Mouse (Mus musculus): ENCODE measurements around the gene Rpl9.

Gene Rpl9

GRCm38 (mm10) chr5:65371551-65371950 is 19.7 kb downstream of the Rpl9 start:
- no peak for DNase-seq

GRCm38 (mm10) chr5:65367837-65368236 is 23.4 kb downstream of the Rpl9 start:
- DNase-seq = no peak

- DNase-seq = no peak
Measured at GRCm38 (mm10) chr5:65357771-65358170, 33.5 kb downstream of the Rpl9 start.

GRCm38 (mm10) chr5:65356851-65357250 is 34.4 kb downstream of the Rpl9 start:
- no peak for DNase-seq

GRCm38 (mm10) chr5:65354985-65355384 is 36.3 kb downstream of the Rpl9 start:
- DNase-seq = no peak

- DNase-seq = no peak
Measured at GRCm38 (mm10) chr5:65354097-65354496, 37.1 kb downstream of the Rpl9 start.

- no peak for DNase-seq
Measured at GRCm38 (mm10) chr5:65350508-65350907, 40.7 kb downstream of the Rpl9 start.

- no peak for DNase-seq
Measured at GRCm38 (mm10) chr5:65348168-65348567, 43.1 kb downstream of the Rpl9 start, which contains the start of gene Klb. Gene Klb, plus strand, starts transcription at chr5:65348314.

- no peak for DNase-seq
Measured at GRCm38 (mm10) chr5:65340167-65340566, 51.1 kb downstream of the Rpl9 start.

- no peak for DNase-seq
Measured at GRCm38 (mm10) chr5:65338394-65338793, 52.9 kb downstream of the Rpl9 start.
